Mouse (Mus musculus): ENCODE data around the gene Eif2ak4.

DNA sequence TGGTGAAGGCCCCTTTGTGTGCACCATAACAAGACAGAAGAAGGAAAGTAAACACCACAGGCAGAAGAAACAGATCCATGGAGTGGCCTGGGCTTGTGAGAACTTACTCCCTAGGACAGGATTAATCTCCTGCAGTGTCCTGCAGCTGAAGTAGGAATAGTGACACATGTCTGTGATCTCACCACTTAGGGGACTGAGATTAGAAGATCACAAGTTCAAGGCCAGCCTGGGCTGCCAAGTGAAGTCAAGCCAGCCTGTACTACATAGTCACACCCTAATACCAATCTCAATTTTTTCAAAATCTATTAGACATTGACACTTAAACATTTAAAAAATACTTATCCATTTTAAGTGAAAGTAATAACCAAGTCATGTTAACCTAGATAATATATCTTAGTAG is 79.9 kb downstream of the Eif2ak4 start:
- TF ChIP-seq CTCF (IDR thresholded peaks at IDR 0.05; ENCODE audit: borderline replicate concordance, insufficient read depth, low read depth, low read length) (no peak), POLR2A (IDR thresholded peaks at IDR 0.05; ENCODE audit: borderline replicate concordance, insufficient read depth, low read length) (no peak)

Data from cerebellum, adult 2 months (tissue).